Mouse (Mus musculus) erythroblast, embryonic 14.5 days (primary cell): Measurements from ENCODE around the gene Skap2.

Experiments used
- GATA1 ChIP-seq: IDR thresholded peaks from 2 replicates; pipeline ENCODE4 v1.6.1; 2012; ENCODE audit warnings: low read length, inconsistent platforms, mixed read lengths
- TAL1 ChIP-seq: IDR thresholded peaks from 3 replicates; pipeline ENCODE4 v1.6.1; 2012; ENCODE audit warnings: low read length, inconsistent platforms, mixed read lengths

GRCm38 (mm10) chr6:51850030-51850817, 162.1 kb downstream of the Skap2 start:
- TF ChIP-seq TAL1 (no peak), GATA1 (no peak)
